Mouse (Mus musculus) heart, embryonic 10.5 days (tissue): Measurements from ENCODE around the gene Tacr3. TPM values are rescaled to one million over a fixed set of nuclear protein-coding genes. Genes with fewer than 3 reads are reported as not detected.

ENCODE experiments used
- DNase-seq: peaks from one replicate; pipeline ENCODE4 v3.0.0-alpha.2; 2017; ENCODE audit warnings: low spot score
- H3K27ac ChIP-seq: fragments of 300-500 bp; sonication (generic); 2 replicates; pipeline ENCODE4 v1.5.1; 2016; ENCODE audit warnings: mild to moderate bottlenecking
- H3K27me3 ChIP-seq: fragments of 300-500 bp; sonication (generic); 2 replicates; pipeline ENCODE4 v1.6.1; 2016; ENCODE audit warnings: mild to moderate bottlenecking; ENCODE audit not compliant: poor library complexity, insufficient read depth, severe bottlenecking
- H3K36me3 ChIP-seq: fragments of 300-500 bp; sonication (generic); 2 replicates; pipeline ENCODE4 v1.6.1; 2016; ENCODE audit warnings: mild to moderate bottlenecking, moderate library complexity
- H3K4me1 ChIP-seq: fragments of 300-500 bp; sonication (generic); 2 replicates; pipeline ENCODE4 v1.6.1; 2016; ENCODE audit warnings: mild to moderate bottlenecking
- H3K4me3 ChIP-seq: fragments of 300-500 bp; sonication (generic); 2 replicates; pipeline ENCODE4 v1.5.1; 2016; ENCODE audit warnings: mild to moderate bottlenecking, moderate library complexity
- H3K9me3 ChIP-seq: fragments of 300-500 bp; sonication (generic); 2 replicates; pipeline ENCODE4 v1.6.1; 2016; ENCODE audit warnings: mild to moderate bottlenecking, moderate library complexity
- WGBS: fragments of 180-500 bp; shearing (Covaris S2); methylation state at CpG from one replicate; pipeline ENCODE4 v1.1.7; 2016; 5-methylcytosine and 5-hydroxymethylcytosine counted together
- polyA plus RNA-seq: library from polyadenylated mRNA; unstranded; fragments of >200 nt; fragmentation: Nextera tagmentation; extraction: Ambion mirVana; gene quantifications from 2 replicates; pipeline ENCODE4 v1.2.1, GENCODE M21; 2016

The Tacr3 gene
- 0.18 and 0.19 TPM in 2 replicates for polyA plus RNA-seq

DNA sequence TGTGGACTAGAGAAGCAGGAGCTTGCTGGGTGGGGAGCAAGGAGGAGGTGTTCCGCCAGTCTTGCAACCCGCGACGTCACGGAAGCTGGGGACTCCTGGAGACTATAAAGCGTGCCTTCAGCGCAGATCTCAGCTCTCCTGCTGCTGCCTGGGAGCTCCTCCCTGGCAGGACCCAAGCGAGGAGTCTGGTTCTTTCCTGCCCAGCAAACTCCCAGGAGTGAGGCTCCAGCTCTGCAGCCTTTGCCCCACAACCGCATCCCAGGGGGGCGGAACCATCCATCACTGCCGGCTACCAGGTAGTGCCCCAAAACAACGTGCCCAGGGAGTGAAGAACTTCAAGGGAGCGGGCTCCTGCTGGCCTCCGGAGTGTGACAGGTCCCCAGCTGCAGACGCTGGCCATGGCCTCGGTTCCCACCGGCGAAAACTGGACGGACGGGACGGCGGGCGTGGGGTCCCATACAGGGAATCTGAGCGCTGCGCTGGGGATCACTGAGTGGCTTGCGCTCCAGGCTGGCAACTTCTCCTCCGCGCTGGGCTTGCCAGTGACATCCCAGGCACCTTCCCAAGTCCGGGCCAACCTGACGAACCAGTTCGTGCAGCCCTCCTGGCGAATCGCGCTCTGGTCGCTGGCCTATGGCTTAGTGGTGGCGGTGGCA, at the start of gene Tacr3:
TSS of gene Tacr3 (plus strand) at position 133 of the 656 bp plus-strand sequence.
- no peaks in the 10 kb centered on the region for H3K36me3 ChIP-seq
- no peak within 1 kb of the TSS for H3K27ac ChIP-seq
- 2% methylated on average over 36 of the region's 36 CpGs for WGBS
- peaks cover 11% of the 10 kb centered on the region for H3K4me1 ChIP-seq
- peaks cover 11% of the 10 kb centered on the region for H3K27me3 ChIP-seq
- peak within 1 kb of the TSS; percentile 66 for H3K4me3 ChIP-seq
- H3K9me3 ChIP-seq = no peaks in the 10 kb centered on the region
- peak; percentile 76 for DNase-seq

DNA sequence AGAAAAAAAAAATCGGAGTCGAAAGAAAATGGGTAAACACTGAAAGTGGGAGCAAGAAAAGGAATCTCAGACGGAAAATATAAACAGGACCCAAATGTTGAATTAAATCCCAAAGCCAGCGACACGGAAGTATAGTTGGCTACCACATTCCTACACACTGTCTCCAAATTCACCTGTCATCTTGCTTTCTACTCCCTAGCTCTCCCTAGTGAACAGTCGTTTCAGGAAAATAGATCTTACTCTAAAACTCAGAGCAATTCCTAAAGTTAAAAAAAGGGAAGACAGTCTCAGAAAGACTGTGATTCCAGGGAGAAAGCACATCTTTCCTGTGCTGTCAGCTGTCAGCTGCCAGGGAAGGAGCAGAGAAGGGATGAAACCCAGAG, 324 bp upstream of the Tacr3 start:
- Histone ChIP-seq H3K4me1 (peaks cover 11% of the 10 kb centered on the region), H3K27ac (no peak overlapping the region), H3K27me3 (peaks cover 11% of the 10 kb centered on the region), H3K9me3 (no peaks in the 10 kb centered on the region), H3K4me3 (peak overlapping the region; percentile 66), H3K36me3 (no peaks in the 10 kb centered on the region)
- 50% methylated on average over 6 of the region's 6 CpGs for WGBS
- DNase-seq = no peak

DNA sequence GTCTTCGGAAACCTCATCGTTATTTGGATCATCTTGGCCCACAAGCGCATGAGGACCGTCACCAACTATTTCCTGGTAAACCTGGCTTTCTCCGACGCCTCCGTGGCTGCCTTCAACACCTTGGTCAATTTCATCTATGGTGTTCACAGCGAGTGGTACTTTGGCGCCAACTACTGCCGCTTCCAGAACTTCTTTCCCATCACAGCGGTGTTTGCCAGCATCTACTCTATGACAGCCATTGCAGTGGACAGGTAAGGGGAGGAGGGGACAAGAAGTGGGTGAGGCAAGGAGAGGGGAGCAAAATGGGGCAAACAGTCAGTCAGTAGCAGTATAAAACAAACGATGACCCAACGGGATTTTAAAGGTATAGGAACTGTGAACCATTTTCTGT, 719 bp downstream of the Tacr3 start:
- Histone ChIP-seq H3K9me3 (no peaks in the 10 kb centered on the region), H3K27me3 (peaks cover 11% of the 10 kb centered on the region), H3K4me3 (peak overlapping the region; percentile 66), H3K4me1 (peaks cover 11% of the 10 kb centered on the region), H3K36me3 (no peaks in the 10 kb centered on the region), H3K27ac (no peak overlapping the region)
- 11% methylated on average over 13 of the region's 13 CpGs for WGBS
- no peak for DNase-seq

DNA sequence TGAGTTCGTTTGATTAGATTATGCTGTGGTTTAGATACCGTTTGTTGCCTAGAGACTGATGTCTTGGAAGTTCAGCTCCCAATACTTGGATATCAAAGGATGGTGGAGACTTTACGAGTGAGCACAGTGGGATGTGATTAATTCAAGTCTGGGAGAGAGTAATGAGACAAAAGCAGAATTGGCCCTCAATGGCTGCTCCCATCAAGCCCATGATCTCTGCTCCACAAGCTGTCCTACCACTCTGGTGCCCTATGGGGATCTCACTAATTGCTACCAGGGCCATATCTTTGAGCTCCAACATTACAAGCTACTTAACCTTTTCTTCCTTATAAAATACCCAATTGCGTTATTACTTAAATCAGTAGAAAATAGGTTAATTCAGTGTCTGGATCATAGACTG, 22.5 kb downstream of the Tacr3 start:
- no peaks in the 10 kb centered on the region for H3K9me3 ChIP-seq
- no peaks in the 10 kb centered on the region for H3K27me3 ChIP-seq
- DNase-seq = no peak
- no peaks in the 10 kb centered on the region for H3K4me1 ChIP-seq
- 62% methylated on average over 4 of the region's 4 CpGs for WGBS
- H3K27ac ChIP-seq = no peak overlapping the region
- H3K36me3 ChIP-seq = no peaks in the 10 kb centered on the region
- no peak overlapping the region for H3K4me3 ChIP-seq

DNA sequence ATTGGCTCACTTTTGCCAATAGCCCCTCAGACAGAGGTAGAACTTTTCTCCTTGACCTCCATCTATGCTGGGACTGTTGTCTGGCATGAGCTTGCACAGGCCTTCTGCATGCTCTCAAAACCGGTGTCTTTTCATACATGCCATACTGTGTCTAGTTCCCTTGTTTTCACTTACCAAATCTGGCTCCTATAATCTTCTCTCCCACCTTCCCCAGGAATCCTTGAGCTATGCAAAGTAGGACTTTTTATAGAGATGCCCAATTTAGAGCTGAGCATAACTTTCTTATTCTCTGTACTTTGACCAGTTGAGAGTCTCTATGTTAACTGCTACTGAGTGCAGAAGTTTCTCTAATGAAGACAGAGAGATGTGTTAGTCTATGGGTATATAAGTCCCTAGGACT, 48.9 kb downstream of the Tacr3 start:
- H3K4me1 ChIP-seq = no peaks in the 10 kb centered on the region
- H3K27me3 ChIP-seq = no peaks in the 10 kb centered on the region
- no peaks in the 10 kb centered on the region for H3K36me3 ChIP-seq
- no peaks in the 10 kb centered on the region for H3K9me3 ChIP-seq
- H3K27ac ChIP-seq = no peak overlapping the region
- 74% methylated on average over 1 of the region's 1 CpGs for WGBS
- DNase-seq = no peak
- no peak overlapping the region for H3K4me3 ChIP-seq

DNA sequence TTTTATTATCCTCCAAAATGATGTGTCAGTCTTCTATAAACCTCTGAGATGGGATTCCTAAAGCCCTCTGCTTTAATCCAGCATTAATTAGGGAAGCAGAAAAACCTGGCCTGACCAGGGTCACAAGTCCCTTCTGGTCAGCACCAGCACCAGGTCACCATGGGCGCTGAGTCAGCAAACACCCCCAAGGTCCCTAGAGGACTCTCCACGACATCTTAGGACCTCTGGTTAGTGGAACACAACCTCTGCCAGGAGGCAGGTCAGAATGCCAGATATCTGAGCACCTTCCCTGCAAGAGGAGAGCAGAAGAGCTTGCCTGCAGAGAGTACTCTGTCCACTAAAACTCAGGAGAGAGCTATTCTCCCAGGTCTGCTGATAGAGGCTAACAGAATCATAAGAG, 67.0 kb downstream of the Tacr3 start:
- no peak overlapping the region for H3K27ac ChIP-seq
- DNase-seq = no peak

DNA sequence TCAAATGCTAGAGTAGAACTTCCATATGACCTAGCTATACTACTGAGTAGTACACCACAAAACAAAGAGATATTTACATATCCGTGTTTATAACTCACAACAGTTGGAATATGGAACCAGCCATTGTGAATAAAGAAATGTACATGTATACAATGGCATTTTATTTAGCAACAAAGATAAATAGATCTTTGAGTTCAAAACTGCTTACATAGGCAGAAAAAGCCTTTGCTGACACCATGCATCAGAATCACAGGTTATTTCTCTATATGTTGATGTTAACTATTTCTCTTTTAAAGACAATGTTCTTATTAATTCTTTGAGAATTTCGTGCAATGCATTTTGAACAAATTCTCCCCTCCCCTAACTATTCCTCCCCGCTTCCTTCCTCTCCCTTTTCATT, 80.1 kb downstream of the Tacr3 start:
- Histone ChIP-seq H3K4me3 (no peak overlapping the region), H3K36me3 (no peaks in the 10 kb centered on the region), H3K27me3 (no peaks in the 10 kb centered on the region), H3K4me1 (no peaks in the 10 kb centered on the region), H3K27ac (no peak overlapping the region), H3K9me3 (no peaks in the 10 kb centered on the region)
- WGBS = 78% methylated on average over 3 of the region's 3 CpGs
- DNase-seq = no peak

More for the DNA sequence above, 67.0 kb downstream of the Tacr3 start:
- Histone ChIP-seq H3K4me3 (no peak overlapping the region), H3K4me1 (no peaks in the 10 kb centered on the region), H3K27me3 (no peaks in the 10 kb centered on the region), H3K9me3 (no peaks in the 10 kb centered on the region), H3K36me3 (no peaks in the 10 kb centered on the region)
- 75% methylated on average over 2 of the region's 2 CpGs for WGBS

DNA sequence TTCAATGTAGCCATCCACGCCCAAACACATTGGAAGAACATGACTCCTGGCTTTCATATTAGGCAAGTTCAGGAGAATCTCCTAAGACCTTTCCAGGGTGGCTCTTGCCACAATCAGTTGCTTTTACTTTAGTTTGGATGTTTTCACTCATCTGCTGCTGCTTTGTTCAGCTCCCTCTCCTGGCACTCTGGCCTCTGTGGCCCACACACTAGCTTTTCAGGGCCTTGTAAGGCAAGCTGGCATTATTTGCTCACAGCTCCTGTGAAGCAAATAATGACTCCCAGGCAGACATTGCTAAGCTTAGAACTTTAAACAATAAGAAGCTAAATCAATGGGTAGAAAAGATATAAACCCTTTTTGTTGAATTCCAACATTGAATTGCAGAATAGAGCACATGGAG, 105.9 kb downstream of the Tacr3 start:
- Histone ChIP-seq H3K27ac (no peak overlapping the region), H3K9me3 (no peaks in the 10 kb centered on the region), H3K27me3 (no peaks in the 10 kb centered on the region), H3K4me1 (no peaks in the 10 kb centered on the region), H3K4me3 (no peak overlapping the region), H3K36me3 (no peaks in the 10 kb centered on the region)
- WGBS = 70% methylated on average over 1 of the region's 1 CpGs
- DNase-seq = no peak

DNA sequence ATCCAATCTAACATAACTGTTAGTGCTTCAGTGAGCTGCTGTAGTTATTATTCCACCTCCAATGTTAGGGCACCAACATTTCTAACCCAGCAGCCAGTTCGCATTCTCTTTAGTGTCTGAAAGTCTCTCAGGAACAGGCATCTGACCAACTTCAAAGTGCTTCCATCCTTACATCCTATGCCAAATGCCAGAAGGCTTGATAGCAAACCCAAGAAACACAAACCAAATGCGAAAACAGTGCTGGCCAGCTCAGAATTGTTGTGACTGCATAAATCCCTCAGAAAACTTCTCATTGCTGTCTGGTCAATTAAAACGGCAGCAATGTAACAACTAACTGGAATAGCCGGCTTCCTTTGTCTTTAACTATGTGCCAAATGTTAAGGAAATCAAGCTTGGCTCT, 106.7 kb downstream of the Tacr3 start:
- 81% methylated on average over 4 of the region's 4 CpGs for WGBS
- no peaks in the 10 kb centered on the region for H3K27me3 ChIP-seq
- no peak overlapping the region for H3K27ac ChIP-seq
- no peaks in the 10 kb centered on the region for H3K4me1 ChIP-seq
- H3K36me3 ChIP-seq = no peaks in the 10 kb centered on the region
- no peak overlapping the region for H3K4me3 ChIP-seq
- no peak for DNase-seq
- no peaks in the 10 kb centered on the region for H3K9me3 ChIP-seq

DNA sequence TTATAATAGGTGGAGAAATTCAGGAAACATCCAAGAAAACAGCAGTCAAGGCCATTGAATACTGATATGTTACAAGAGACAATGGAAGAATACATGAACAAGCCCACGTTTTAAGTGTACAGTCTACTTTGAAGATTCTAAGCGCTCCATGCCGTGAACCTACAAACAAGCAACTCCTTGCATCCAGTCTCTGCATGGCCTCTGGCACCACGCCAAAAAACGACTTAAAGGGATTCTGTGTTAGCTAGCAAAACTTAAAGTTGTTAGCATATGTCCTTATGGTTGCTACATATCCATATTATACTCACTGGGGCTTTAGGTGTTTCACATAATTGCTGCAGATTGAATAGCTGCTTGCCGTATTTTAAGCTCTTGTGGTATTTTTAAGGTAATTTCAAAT, 134.7 kb downstream of the Tacr3 start:
- Histone ChIP-seq H3K4me3 (no peak overlapping the region), H3K4me1 (no peaks in the 10 kb centered on the region), H3K9me3 (no peaks in the 10 kb centered on the region), H3K27me3 (no peaks in the 10 kb centered on the region), H3K36me3 (no peaks in the 10 kb centered on the region), H3K27ac (no peak overlapping the region)
- 76% methylated on average over 6 of the region's 6 CpGs for WGBS
- DNase-seq = no peak

DNA sequence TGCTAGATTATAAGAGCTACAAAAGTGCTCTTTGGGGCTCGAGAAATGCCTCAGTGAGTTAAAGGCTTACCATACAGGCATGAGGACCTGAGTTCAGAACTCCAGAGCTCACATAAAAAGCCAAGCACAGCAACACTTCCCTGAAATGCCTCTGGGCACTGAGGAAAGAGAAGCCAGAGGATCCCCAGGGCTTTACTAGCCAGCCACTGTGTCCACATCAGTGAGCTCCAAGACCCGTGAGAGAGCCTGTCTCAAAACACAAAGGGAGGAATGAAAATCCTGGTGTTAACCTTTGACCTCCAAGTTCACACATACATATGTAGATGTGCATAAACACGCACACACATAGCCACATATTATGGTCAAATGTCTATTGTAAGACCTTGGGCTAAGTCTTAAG, 150.1 kb downstream of the Tacr3 start:
- no peaks in the 10 kb centered on the region for H3K9me3 ChIP-seq
- no peaks in the 10 kb centered on the region for H3K4me1 ChIP-seq
- H3K36me3 ChIP-seq = no peaks in the 10 kb centered on the region
- H3K27me3 ChIP-seq = no peaks in the 10 kb centered on the region
- WGBS = 63% methylated on average over 3 of the region's 3 CpGs
- DNase-seq = no peak
- H3K27ac ChIP-seq = no peak overlapping the region
- H3K4me3 ChIP-seq = no peak overlapping the region

DNA sequence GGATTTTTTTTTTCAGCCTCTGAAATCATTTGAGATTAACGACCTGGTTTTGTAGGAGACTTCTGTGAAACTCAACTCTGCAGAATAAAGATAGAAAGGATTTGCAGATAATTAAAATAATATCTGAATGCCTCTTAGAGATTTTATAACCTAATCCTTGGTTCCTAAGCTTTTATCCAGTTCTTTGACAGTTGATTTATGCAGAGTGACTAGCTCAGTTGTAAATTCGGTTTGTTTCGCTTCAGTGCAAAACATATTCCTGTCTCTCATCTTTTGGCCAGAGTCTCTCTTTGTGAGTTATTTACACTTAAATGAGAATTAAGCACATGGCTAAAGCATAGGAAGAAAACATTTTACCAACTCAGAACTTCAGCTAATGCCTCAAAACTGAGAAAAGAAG, 151.3 kb downstream of the Tacr3 start:
- no peaks in the 10 kb centered on the region for H3K27me3 ChIP-seq
- WGBS = 71% methylated on average over 3 of the region's 3 CpGs
- no peak overlapping the region for H3K4me3 ChIP-seq
- no peak for DNase-seq
- H3K36me3 ChIP-seq = no peaks in the 10 kb centered on the region
- no peaks in the 10 kb centered on the region for H3K4me1 ChIP-seq
- no peak overlapping the region for H3K27ac ChIP-seq
- no peaks in the 10 kb centered on the region for H3K9me3 ChIP-seq
